Mouse (Mus musculus): ENCODE measurements around the gene Selenoh.

Gene Selenoh
- long read RNA-seq, experiment 1, transcript Selenoh-203 (4 exons, 747 nt), result major isoform, 47 of 61 reads
- long read RNA-seq, experiment 1, transcript Selenoh-202 (4 exons, 654 nt), result minor isoform, 10 of 61 reads
- long read RNA-seq, experiment 1, partial matches to known transcripts, result 1 of 61 reads
- long read RNA-seq, experiment 1, other reads (novel, unspliced or antisense), result 2 of 61 reads
- long read RNA-seq, experiment 2, transcript Selenoh-203 (4 exons, 747 nt), result major isoform, 31 of 43 reads
- long read RNA-seq, experiment 2, transcript Selenoh-202 (4 exons, 654 nt), result minor isoform, 10 of 43 reads
- long read RNA-seq, experiment 2, partial matches to known transcripts, result 0 of 43 reads
- long read RNA-seq, experiment 2, other reads (novel, unspliced or antisense), result 0 of 43 reads

DNA sequence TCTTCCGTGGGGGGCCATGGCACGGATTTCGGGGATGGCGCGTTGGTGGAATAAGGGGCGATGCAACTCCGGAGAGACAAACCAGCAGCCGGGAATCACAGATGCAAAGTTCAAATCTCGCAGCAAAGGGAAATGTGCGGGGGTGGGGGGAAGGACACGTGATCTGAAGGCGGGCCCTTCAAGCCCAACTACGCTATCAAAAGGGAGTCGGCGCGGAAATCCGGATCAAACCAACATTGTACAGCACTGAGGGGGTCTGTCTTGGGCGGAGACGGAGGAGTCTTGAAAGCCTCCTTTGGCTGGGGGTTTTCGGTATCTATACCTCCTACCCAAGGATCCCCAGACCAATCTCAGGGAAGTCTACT, at the start of gene Selenoh:
Gene Selenoh (minus strand): TSS at position 202 of the 365 bp plus-strand sequence.
- intact Hi-C loops (cut with DNase I), result no loop called here

DNA sequence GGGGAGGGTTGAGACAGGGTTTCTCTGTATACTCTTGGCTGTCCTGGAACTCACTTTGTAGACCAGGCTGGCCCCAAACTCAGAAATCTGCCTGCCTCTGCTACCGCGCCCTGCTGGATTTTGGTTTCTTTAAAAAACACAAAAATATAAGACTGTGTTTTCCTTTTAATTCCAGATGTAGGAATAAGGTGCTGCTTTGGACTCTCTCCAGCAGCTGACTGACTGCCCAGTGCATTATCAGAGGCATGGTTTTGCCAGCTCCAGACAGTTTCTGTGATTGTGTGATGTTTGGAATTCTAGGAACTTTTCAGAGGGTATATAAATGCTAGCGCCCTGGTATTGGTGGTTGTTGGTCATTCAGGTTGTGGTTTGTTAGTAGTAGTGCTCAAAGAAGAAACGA, 46.8 kb upstream of the Selenoh start:
- intact Hi-C loops (cut with DNase I), result no loop called here

DNA sequence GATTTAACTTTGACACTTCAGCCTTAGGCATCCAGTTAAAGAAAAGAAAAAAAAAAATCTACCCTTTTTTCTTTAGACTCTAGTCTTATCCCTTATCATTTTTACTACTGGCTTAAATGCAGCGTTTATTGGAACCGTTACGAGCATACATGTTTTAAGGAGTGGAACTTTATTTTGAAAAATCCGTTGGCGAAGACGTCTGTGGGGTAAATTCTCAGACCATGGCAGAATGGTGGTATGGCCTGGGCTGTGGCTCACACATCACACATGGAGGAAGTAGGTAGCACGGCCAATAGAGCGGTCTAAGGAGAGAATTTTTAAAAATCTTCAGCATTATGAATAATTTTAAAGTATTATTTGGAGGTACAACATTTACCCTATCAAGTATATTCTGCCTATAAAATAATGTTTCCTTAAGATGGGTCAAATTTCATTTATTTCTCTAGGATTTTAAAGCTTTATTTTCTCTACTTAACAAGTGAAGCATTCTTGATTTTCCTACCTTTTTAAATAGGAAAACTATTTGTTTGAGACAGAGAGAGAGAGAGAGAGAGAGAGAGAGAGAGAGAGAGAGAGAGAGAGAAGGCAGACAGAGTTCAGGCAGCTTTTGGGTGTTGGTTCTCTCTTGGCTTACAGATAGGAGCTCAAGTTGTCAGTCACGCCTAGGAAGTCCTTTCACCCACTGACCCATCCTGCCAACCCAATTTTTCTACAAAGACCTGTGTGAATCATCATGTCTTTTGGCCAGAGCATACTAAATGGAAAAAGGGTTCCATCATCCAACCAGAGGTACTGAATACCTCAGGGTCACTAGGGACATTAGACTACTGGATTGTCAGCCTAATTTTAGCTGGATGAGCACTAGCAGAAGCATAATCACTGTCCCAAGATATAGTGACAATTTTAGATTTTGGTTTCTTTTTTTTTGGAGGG, 46.1 kb upstream of the Selenoh start:
- intact Hi-C loops (cut with DNase I), result no loop called here

DNA sequence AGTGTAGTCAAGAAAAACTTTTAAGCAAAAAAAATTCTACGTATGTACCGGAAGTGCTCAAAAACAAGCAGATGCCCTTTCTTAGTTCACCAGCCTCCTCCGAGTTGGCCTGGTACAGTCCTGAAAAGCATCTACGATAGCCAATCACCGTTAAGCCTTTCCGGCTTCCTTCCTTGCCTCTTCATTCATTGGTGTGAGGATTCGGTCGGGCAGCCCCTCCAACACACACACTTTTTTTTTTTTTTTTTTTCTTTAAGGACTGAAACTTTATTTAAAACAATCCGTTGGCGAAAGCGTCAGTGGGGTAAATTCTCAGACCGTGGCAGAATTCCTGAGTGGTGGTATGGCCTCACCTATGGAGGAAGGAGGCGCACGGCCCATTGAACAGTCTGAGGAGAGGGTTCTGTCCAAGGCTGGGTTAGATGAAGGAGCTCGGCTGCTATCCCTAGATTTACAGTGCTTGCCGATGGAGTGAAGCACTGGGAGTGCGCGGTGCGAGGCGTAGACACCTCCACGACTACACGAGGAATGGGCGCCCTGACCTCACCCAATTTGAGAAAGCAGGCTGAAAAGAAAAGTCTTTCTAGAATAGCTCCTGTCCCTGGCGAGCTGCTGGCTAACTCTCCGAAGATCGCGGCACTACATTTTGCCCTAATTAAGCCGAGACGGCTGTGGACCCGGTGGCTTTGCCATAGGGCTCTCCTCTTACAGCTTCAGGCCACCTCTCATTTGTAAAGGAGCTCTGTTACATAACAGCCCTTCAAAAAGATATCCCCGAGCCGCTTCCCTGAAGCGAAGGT, 45.2 kb upstream of the Selenoh start:
- intact Hi-C loops (cut with DNase I), result no loop called here

DNA sequence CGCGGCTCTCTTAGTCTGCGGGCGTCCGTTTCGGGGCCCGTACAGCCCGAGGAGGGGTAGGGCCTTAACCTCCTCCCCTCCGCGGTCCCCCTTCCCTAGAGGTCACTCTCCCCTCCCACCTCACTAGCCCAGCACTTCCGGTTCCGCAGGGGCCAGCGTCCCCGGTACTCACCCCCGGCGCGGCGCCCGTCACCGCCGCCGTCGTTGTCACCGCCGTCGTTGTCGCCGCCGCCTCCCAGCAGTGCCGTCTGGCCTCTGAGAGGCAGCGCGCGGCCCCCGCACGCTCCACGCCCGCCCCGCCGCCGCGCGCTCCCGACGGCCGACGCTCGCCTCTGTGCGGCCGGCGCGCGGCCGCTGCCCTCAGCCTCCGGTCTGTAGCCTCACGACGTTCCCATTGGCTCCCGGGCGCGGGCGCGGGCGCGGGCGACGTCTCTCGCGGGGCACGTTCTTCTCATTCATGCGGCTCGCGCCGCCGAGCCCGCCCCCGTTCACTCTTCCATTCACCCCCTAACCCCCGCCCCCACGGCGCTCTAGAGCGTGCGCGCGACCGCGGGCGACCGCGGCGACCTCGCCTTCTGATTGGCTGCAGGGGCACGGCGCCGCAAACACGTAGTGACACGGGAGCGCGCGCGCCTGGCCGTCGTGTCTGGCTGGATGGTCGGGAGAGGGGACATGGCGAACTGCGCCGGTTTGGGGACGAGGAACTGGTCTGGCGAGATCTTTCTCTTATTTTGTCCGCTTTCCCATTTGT, 44.4 kb upstream of the Selenoh start, which contains the start of gene Zdhhc5:
Gene Zdhhc5 (minus strand): TSS at position 370 of the 751 bp plus-strand sequence.
- intact Hi-C loops (cut with DNase I), result loop anchor here (5.0 kb wide), 1 partner anchor 38 kb away; the partner anchor contains the start of genes Gm28635, Med19 and Tmx2

DNA sequence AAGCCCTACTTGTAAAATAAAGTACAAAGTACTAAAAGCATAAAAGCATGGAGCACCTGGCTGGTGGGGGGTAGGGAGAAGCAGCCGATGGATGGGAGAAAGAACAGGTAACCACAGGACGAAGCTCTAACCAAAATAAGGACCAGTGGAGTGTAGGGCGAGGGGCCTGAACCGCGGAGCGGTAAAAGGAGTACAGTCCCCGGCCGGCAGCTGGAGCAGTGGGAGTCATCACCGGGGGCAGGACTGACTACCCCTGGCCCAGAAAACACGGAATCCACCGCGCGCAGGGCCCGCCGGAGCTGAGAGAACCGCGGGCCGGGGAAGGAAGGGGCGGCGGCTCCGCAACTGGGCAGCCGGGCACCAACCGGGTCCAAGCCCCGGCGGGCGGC, 43.8 kb upstream of the Selenoh start:
- intact Hi-C loops (cut with DNase I), result loop anchor here (5.0 kb wide), 1 partner anchor 37 kb away; the partner anchor contains the start of genes Gm28635, Med19 and Tmx2

DNA sequence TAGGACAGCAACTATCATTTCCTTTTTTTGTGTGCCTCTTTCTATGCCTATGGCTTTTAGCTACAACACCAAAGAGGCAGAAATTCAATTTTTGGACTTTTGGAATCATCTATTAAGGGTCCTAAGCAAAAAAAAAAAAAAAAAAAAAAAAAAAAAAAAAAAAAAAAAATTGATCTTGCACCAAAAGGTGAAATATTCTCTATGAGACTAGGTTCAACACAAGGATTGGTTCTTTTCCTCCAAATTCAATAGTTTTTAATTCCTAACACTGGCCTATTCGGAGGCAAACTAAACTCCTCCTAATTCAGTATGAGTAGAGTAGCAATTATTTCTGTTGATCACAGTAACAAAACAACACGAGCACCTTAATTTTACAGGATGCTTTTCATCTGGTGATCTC, 41.3 kb upstream of the Selenoh start:
- intact Hi-C loops (cut with DNase I), result loop anchor here (5.0 kb wide), 1 partner anchor 35 kb away; the partner anchor contains the start of genes Gm28635, Med19 and Tmx2

DNA sequence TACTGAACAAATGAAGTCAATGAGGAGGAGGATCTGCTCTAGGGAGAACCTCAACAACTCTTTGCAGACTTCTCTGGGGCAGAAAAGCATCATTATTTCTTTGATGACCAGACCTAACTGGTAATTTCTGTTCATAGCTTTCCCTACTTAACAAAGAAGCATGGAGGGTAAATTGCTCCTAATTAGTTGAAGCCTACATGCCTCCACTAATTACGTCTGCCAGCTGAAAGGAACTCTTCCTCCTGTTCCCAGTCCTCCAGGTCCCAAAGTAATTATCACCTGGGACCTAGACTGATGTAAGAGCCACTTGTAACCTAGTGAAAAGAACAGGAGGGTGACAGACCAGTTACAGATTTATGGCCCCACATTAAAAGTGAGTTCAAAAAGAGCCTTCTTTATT, 37.0 kb upstream of the Selenoh start:
- intact Hi-C loops (cut with DNase I), result no loop called here

DNA sequence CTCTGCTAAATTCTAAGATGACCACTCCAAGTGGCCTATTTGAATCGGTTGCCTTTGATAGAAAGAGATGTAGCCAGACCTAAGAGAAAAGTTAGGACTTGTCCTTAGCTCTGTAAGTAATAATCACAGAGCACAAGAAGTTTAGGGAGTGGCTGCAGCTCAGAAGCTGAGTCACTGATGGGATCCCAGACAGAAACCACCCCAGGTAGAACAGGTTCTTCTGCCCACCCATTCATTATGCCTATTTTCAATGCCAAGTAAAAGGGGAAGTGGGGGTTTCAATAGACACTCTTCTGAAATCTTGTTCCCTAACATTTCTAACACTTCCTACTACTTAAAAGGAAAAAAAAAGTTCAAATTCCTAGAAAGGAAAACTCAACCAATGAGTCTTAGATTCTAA, 34.7 kb upstream of the Selenoh start:
- intact Hi-C loops (cut with DNase I), result no loop called here

DNA sequence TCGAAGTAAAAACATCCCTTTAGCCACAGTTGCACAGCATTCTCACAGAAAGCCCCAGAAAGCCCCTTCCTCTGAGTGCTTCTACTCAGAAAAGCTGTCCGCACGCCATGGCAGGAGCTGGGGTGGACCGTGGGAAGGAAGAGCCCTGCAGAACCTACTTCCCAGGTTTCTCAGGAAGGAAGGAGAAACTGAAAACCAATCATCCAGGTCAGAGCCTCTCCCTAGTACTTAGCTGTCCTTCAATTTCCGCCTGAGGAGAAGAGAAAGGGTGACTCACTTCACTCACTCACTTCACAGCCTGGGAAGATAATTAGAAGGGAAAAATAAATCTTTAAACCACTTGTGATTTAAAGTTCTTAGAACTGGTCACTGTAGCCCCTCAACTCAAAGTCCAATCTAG, 33.8 kb upstream of the Selenoh start:
- intact Hi-C loops (cut with DNase I), result no loop called here

DNA sequence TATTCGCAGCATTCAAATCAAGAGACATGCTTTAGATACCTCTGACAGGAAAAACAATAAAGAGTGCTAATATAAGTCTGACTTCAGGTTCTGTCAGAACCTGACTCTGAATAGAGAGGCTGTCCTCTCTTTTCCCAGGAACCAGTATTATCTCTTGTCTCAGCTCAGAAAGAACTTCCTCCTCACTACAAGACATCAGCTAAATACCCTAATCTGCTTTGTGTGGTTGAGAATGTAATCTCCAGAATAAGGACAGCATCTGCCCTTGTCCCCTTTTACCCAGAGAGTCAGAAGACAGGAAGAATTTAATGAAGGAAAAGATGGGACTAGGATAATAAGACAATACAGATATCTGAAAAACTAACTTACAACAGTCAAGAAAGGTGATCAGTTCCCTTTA, 32.9 kb upstream of the Selenoh start:
- intact Hi-C loops (cut with DNase I), result no loop called here

DNA sequence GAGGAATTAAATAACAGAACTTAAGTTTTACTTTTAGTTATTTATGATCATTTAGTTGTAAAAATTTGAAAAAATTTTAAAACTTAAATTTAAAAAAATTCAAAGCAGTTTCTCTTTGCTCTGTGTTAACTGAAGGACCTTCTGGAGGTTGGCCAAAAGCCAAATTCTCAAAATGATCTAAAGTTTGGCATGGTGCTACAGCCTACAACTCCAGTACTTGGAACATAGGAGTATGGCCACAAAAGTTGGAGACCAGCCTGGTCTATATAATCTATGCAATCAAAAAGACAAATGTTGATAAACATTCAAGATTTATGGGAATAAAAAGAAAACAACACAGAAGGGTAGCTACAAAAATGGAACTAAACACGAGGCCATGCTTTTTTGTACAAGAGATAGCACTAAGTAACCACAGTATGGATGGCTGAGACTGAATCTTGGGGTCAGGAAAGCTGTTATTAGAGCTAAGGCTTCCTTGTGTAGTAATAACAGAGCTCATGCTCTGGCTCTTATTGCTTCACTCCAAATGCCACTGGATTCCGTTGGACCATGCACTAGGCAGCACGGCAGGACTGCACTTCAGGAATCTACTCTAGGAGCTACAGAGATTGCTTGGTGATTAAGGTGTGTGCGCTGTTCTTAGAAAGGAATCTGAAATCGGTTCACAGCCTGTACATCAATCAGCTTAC, 24.6 kb upstream of the Selenoh start:
- intact Hi-C loops (cut with DNase I), result no loop called here

DNA sequence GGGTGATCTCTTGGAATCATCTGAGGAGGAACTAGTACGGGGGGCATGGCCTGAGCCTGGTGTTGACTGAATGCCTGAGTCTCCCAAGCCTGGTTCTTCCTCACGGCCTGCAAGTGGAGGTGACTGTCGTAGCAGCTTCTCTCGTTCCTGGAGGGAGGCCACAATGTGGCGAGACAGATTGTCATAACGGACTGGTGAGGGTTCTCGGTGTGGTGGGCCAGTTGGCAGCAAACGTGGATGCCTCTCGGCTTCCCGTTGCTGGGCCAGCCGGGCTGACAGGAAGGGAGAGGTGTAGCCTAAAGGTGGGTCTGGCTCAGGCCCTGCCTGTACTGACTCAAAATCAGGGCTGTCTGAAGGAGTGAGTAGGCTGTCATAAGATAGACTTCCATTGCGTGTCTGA, 19.5 kb upstream of the Selenoh start:
- intact Hi-C loops (cut with DNase I), result no loop called here

DNA sequence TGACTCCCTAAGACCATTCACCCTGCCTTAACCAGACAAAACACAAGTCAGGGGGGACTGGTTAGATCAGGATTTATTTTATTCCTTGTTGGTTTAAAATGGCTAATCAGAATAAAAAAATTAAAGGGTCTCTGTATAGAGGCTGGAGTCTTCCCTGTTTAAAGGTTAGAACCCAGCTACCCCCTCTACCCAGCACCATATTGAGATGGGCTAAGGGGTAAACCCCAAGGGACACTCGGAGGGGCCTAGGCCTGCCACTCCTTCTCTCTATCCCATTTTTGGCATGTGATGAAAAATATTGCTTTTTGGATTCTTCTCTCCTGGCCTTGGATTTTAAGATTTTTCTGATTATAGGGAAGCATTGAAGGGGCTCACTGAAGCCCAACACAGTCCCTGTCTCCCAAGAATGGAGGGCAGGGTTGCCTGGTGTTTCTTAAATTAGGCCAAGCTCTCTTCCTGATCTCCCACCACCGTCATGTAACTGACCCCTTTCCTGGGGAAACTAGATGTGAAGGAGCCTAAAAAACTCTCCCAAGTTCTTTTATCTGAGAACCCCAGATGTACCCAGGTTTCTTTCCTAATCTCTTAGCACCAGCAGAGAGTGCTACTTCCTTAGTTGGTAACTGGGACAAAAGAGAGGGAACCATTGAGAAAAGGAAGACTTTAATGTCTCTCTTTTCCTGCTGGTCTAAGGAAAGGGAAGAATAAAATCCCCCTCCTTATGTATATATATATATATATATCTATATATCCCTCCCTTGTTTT, 17.7 kb upstream of the Selenoh start:
- intact Hi-C loops (cut with DNase I), result no loop called here

DNA sequence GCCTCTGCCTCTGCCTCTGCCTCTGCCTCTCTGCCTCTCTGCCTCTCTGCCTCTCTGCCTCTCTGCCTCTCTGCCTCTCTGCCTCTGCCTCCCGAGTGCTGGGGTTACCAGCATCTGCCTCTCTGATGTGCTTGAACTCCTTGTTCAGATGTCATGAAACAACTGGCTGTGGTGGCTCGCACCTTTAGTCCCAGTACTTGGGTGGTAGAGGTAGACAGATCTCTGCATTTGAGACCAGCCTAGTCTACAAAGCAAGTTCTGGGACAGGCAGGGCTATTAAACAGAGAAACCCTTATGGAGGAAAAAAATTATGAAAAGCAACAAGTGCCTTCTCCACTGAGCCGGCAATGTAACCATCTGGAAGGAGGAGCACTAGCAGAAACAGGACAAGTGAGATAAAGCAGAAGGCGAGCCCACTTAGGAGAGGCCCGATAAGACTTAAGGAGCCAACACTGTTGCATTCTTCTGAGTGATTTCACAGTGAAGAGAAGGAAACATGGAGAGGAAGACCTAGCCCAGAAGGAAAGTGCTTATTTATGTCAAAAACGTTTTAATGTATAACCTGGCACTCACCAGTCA, 12.1 kb upstream of the Selenoh start:
- intact Hi-C loops (cut with DNase I), result no loop called here

DNA sequence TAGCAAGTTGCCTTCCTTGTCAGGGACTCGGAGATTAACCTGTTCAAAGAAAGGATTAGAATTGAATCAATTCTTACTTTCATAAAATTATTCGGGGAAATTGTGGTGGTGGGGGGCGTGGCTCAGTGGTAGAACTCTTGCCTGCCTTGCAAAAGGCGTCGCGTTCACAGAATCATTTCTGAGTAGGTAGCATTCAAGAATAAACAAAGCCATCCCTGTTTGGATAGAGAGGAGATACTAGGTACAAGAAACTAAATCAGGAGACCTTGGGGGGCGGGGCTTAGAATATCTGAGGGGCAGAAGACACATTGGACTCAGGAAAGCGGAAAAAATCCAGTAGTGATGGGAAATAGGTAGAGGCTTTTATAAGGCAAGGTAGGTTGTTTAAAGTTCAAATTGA, 8.4 kb upstream of the Selenoh start, which contains the start of gene Tmx2:
Gene Tmx2 (minus strand): TSS at position 125 of the 400 bp plus-strand sequence.
- intact Hi-C loops (cut with DNase I), result loop anchor here (5.0 kb wide), 1 partner anchor 33 kb away; no protein-coding TSS in a partner anchor

DNA sequence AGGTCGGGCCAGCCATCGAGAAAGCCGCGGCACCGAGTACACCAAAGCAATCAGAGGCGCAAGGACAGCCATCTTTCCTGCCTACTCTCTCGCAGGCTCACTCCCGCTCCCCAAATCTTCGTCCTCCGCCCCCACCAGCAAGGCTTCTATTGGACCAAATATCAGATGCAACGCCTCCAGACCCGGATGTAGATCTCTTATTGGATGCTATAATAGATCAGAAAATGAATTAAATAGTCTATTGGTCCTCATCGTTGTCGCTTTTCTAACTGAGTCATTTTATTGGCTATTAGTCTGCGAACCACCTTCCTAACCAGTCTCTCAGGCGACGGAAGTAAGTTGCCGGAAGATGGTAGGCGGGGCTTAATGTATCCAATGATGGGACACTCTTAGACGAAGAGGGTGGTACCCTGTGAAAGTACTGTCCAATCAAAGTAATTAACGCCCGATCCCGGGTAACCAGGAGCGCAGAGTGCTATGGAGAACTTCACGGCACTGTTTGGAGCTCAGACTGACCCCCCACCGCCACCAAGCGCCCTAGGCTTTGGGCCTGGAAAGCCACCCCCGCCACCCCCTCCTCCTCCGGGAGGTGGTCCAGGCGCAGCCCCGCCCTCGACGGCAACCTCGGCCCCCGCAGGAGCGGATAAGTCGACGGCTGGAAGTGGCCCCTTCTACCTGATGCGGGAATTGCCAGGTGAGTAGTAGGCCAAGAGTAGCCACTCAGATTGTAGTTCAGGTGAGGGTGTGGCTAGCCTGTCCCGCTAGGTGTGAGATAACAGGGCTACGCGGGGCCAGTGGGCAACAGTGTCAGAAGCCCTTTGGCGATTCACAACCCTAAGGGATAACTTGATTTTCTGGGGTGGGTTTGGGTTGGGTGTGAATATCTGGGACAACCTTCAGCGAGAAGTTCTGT, 7.7 kb upstream of the Selenoh start, which contains the start of the genes Gm28635 and Med19:
Gene Gm28635 (minus strand): TSS at position 74 of the 913 bp plus-strand sequence.
Gene Med19 (plus strand): TSS at position 435 of the 913 bp plus-strand sequence.
- intact Hi-C loops (cut with DNase I), result loop anchor here (5.0 kb wide), 1 partner anchor 34 kb away; no protein-coding TSS in a partner anchor

Measured in adrenal gland (tissue).